Mouse (Mus musculus): ENCODE measurements around the gene Megf11. TPM values are rescaled to one million over a fixed set of nuclear protein-coding genes. Genes with fewer than 3 reads are reported as not detected.

The Megf11 gene
- polyA plus RNA-seq, 1 experiment = not detected

DNA sequence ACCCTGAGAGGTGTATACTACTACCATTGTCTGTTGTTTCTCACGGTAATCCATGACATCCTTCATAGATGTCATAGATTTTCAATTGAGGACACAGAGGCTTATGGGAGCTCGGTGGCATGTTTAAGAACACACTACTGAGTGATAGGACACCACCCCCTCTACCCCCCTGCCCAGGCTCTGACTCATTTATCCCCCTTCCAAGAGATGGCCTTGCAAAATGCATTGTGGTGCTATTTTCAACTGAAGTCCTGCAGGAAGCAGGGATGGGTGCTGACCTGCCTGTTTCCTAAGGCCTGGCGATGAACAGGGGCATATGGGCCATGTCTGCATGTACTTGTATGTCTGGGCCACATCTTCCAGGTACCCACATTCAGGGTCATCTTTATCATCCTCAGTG lies 119.0 kb downstream of the Megf11 start:
- Histone ChIP-seq H3K4me1 (peaks cover 4% of the 10 kb centered on the region; the same call in 1 of the 2 replicates), H3K4me3 (replicated peaks) (no peak overlapping the region), H3K27me3 (replicated peaks) (peaks cover 73% of the 10 kb centered on the region), H3K9me3 (no peaks in the 10 kb centered on the region), H3K36me3 (replicated peaks; ENCODE audit: low read length) (no peaks in the 10 kb centered on the region)
- TF ChIP-seq FLI1 (IDR thresholded peaks at IDR 0.05; ENCODE audit: low read length) = no peak
- no peak for TF ChIP-seq GATA1 (IDR thresholded peaks at IDR 0.05; ENCODE audit: borderline replicate concordance, low read length)

DNA sequence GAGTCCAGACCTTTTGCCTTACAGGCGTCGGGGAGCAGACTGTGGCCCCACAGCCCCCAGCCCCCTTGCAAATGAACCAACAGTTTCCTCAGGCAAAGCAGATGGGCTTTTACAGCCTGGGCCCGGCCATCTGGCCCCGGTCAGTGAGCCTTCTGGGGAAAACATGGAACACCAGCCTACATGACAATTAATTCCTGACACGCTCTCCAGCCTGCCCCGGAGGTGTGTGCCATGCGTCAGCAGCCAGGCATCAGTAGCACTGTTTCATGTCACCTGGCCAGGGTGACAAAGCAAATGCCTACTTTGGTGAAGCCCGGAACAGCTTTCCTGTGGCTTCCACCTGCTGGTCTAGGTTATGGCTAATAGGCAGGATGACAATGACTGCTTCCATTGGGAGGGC lies 119.5 kb downstream of the Megf11 start:
- TF ChIP-seq GATA1 (IDR thresholded peaks at IDR 0.05; ENCODE audit: borderline replicate concordance, low read length) = no peak
- no peak for TF ChIP-seq FLI1 (IDR thresholded peaks at IDR 0.05; ENCODE audit: low read length)
- no peaks in the 10 kb centered on the region for H3K9me3 ChIP-seq
- H3K36me3 ChIP-seq (replicated peaks; ENCODE audit: low read length) = no peaks in the 10 kb centered on the region
- H3K4me1 ChIP-seq = peaks cover 4% of the 10 kb centered on the region; the same call in 1 of the 2 replicates
- no peak overlapping the region for H3K4me3 ChIP-seq (replicated peaks)
- H3K27me3 ChIP-seq (replicated peaks) = peaks cover 72% of the 10 kb centered on the region

DNA sequence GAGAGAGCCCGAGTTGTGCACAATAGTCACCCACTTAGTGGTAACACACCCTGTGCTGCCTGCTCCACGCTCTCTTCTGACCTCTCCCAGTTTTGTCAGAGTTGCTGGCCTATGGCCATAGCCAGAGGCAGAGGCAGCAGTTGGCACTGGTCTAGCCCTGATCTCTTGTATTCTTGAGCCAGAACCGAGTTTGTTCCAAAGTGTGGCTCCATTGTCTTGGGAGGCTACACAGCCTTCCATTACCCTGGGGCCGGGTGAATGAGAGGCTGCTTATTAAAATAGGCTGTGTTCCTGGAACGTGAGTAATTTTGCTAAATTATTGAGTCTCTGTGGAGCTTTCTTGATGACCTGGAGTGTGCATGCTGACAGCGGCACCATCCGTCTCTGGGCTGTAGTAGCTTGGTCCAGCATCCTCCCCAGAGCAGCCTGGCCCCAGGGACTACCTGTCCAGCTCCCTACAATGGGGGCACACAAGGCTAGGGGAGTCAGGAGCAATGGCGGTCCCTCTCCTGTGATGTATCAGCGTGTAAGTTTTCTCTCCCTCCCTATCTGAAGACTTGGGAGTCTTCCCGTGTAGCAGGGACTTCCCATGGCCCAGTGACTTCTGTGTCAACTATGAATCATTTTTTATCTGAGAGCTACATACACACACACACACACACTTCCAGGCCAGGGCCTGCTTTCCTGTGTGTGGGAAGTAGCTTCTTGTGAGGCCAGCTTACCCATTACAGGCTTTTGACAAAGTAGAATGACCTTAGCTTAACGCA lies 121.2 kb downstream of the Megf11 start:
- Histone ChIP-seq H3K4me1 (peaks cover 4% of the 10 kb centered on the region; the same call in 1 of the 2 replicates), H3K27me3 (replicated peaks) (peaks cover 72% of the 10 kb centered on the region), H3K4me3 (replicated peaks) (no peak overlapping the region), H3K36me3 (replicated peaks; ENCODE audit: low read length) (no peaks in the 10 kb centered on the region), H3K9me3 (no peaks in the 10 kb centered on the region)
- TF ChIP-seq GATA1 (IDR thresholded peaks at IDR 0.05; ENCODE audit: borderline replicate concordance, low read length) (no peak), FLI1 (IDR thresholded peaks at IDR 0.05; ENCODE audit: low read length) (no peak)

DNA sequence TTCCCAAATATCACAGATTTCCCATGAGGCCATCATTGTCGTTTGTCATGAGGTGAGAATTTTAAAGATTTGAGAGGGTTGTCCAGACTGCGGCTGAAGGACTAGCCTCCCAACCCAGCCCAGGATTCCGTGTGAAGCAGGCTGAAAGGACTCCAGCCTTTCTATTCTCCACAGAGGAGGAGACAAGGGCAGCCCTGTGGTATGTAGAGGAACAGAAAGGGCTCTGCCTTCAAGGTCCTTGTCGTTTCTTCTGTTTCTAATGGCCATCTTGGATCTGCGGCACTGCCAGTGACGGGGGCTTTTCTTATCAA lies 121.7 kb downstream of the Megf11 start:
- Histone ChIP-seq H3K4me3 (replicated peaks) (no peak overlapping the region), H3K9me3 (no peaks in the 10 kb centered on the region), H3K27me3 (replicated peaks) (peaks cover 72% of the 10 kb centered on the region), H3K36me3 (replicated peaks; ENCODE audit: low read length) (no peaks in the 10 kb centered on the region), H3K4me1 (peaks cover 4% of the 10 kb centered on the region; the same call in 1 of the 2 replicates)
- TF ChIP-seq FLI1 (IDR thresholded peaks at IDR 0.05; ENCODE audit: low read length) = no peak
- TF ChIP-seq GATA1 (IDR thresholded peaks at IDR 0.05; ENCODE audit: borderline replicate concordance, low read length) = no peak

DNA sequence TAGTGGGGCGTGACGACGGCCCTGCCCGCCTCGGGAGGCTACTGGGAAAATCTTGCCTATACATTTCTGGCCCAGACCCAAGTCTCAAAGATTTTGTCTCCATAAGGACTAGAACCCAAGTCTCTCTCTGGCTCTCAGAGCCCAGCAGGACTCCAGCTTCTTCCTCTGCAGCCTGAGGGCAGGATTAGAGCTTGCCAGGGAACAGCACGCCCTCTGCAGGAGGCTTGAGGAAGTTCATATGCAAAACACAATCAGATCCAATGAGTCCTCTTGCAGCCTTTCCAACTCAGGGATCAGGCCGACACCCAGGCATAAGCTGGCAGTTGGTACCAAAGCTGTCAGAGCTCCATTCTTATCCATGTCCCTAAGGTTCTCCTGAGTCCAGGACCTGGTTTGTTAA lies 122.6 kb downstream of the Megf11 start:
- H3K4me1 ChIP-seq = peaks cover 4% of the 10 kb centered on the region; the same call in 1 of the 2 replicates
- H3K9me3 ChIP-seq = no peaks in the 10 kb centered on the region
- peaks cover 74% of the 10 kb centered on the region for H3K27me3 ChIP-seq (replicated peaks)
- TF ChIP-seq FLI1 (IDR thresholded peaks at IDR 0.05; ENCODE audit: low read length) (no peak), GATA1 (IDR thresholded peaks at IDR 0.05; ENCODE audit: borderline replicate concordance, low read length) (no peak)
- H3K4me3 ChIP-seq (replicated peaks) = no peak overlapping the region
- H3K36me3 ChIP-seq (replicated peaks; ENCODE audit: low read length) = no peaks in the 10 kb centered on the region

DNA sequence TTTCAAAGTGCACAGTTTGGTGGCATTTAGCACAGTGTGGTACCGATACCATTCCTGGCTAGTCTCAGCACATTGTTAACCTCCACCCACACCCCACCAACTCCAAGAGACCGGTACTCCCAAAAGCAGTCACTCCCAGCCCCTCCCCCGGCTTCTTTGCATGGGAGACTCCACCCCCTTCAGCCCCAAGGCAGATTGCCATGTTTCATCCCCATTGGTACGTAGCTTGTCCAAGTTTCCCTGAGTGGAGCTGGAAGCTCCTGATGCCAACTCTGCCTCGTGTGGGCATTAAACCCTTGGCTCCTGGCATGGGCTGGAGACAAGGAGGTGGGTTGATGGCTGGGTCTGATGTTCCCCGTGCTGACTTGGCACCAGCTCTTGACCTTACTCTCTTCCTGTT lies 129.4 kb downstream of the Megf11 start:
- H3K9me3 ChIP-seq = no peaks in the 10 kb centered on the region
- peaks cover 60% of the 10 kb centered on the region for H3K27me3 ChIP-seq (replicated peaks)
- no peak overlapping the region for H3K4me3 ChIP-seq (replicated peaks)
- TF ChIP-seq GATA1 (IDR thresholded peaks at IDR 0.05; ENCODE audit: borderline replicate concordance, low read length) = no peak
- no peak for TF ChIP-seq FLI1 (IDR thresholded peaks at IDR 0.05; ENCODE audit: low read length)
- H3K36me3 ChIP-seq (replicated peaks; ENCODE audit: low read length) = no peaks in the 10 kb centered on the region
- H3K4me1 ChIP-seq = no peaks in the 10 kb centered on the region

DNA sequence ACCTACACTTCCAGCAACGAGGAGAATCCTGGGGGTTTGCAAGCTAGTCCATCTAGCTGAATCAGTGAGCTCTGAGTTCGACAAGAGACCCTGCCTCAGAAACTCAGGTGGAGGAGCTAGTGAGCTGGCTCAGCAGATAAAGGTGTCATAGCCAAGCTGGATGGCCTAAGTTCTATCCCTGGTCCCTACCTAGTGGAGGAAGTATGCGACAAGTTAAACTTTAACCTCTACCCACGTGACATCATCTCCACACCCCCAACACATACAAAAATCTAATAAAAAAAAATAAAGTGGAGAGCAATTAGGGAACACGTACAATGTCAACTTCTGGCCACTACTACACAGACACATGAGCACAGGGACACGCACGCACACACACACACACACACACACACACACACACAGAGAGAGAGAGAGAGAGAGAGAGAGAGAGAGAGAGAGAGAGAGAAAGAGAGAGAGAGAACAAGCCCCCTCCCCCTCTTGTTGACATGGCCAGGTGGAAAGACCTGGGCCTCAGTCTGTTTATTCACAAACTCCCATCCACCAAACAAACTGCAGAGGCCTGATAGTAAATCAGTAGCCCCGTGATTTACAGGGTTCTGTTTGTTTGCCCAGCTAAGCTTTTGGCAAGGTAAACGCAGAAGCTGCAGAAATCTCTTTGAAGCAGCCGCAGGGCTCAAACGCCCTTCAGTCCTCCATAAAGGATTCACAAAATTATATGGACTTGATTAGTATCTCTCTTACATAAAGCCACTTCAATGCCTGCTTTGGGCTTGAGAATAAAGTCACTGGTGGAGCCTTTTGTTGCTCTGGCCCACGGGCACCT lies 134.7 kb downstream of the Megf11 start:
- TF ChIP-seq FLI1 (IDR thresholded peaks at IDR 0.05; ENCODE audit: low read length) (no peak), GATA1 (IDR thresholded peaks at IDR 0.05; ENCODE audit: borderline replicate concordance, low read length) (no peak)
- Histone ChIP-seq H3K27me3 (replicated peaks) (peaks cover 63% of the 10 kb centered on the region), H3K9me3 (no peaks in the 10 kb centered on the region), H3K36me3 (replicated peaks; ENCODE audit: low read length) (no peaks in the 10 kb centered on the region), H3K4me3 (replicated peaks) (no peak overlapping the region), H3K4me1 (no peaks in the 10 kb centered on the region)

DNA sequence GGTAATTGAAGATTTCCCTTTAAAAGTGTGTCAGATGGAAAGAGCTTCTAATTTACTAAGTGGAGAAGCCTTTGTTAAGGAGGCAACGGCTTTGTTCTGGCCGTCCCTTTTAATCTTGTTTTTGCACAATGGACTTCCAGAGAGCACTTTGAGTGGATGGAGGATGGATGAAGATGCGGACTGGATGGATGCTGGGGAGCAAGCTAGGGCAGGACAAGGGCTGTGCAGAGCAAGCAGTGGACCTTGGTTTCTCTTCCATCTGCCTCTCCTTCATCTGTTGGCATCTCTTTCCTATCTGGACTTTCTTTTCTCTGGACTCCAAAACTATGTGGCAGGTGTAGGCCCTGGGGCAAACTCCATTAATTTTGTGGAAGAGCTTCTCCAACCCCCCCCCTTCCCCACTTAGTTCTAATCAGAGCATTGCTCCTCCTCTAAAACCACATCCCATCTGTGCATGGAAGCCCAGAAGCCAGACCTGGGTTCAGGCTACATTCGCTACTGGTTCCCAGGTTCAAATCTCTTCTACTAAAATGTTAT lies 135.4 kb downstream of the Megf11 start:
- H3K9me3 ChIP-seq = no peaks in the 10 kb centered on the region
- H3K4me3 ChIP-seq (replicated peaks) = no peak overlapping the region
- H3K36me3 ChIP-seq (replicated peaks; ENCODE audit: low read length) = no peaks in the 10 kb centered on the region
- no peaks in the 10 kb centered on the region for H3K4me1 ChIP-seq
- TF ChIP-seq GATA1 (IDR thresholded peaks at IDR 0.05; ENCODE audit: borderline replicate concordance, low read length) = no peak
- TF ChIP-seq FLI1 (IDR thresholded peaks at IDR 0.05; ENCODE audit: low read length) = no peak
- peaks cover 67% of the 10 kb centered on the region for H3K27me3 ChIP-seq (replicated peaks)

DNA sequence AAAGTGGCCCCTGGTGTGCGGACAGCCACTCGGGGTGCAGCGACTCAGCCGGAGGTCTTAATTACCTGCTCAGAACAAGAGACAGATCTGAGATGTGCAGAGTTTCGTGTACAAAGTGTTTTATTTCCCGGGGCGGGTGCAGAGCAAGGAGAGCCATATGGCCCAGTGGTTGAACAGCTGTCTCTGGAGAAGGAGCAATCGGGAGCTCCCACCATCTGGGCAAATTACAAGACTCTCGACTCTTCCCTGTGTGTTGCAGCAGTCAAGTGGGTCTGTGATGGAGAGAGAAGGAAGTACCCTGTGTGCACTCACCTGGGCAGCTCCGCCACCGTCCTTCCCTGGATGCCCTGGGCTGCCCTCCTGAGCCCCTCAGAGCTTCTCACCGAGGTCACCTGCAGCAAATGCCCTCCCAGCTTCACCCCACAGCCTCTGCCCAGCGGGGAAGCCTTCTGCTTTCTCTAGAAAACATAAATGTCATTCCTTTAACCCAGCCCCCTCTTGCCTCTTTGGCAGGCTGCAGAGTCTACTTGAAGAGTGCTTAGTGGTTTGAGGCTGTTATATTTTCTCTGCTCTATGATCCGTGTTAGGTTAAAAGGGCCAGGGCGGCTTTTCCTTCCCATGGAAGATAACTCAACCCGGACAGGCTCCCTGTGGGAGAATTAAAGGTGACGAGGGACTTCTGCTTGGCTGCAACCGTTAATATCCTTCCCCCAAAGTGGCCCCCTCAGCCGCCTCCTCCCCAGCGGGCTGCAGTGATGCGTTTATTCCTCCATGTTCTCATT lies 138.0 kb downstream of the Megf11 start:
- Histone ChIP-seq H3K4me3 (replicated peaks) (no peak overlapping the region), H3K4me1 (no peaks in the 10 kb centered on the region), H3K36me3 (replicated peaks; ENCODE audit: low read length) (no peaks in the 10 kb centered on the region), H3K27me3 (replicated peaks) (peaks cover 66% of the 10 kb centered on the region), H3K9me3 (peaks cover 5% of the 10 kb centered on the region)
- no peak for TF ChIP-seq FLI1 (IDR thresholded peaks at IDR 0.05; ENCODE audit: low read length)
- TF ChIP-seq GATA1 (IDR thresholded peaks at IDR 0.05; ENCODE audit: borderline replicate concordance, low read length) = no peak

Measured in megakaryocyte, embryonic 14.5 days (primary cell).